Mouse (Mus musculus) brain, embryonic 14.5 days (tissue): Measurements from ENCODE around the gene Rad51c.

Source experiments
- CTCF ChIP-seq: fragments of 200-500 bp; IDR thresholded peaks from 2 replicates; pipeline ENCODE4 v1.5.1; 2012; ENCODE audit warnings: inconsistent platforms, mild to moderate bottlenecking, moderate library complexity, borderline replicate concordance; ENCODE audit not compliant: insufficient read depth, insufficient read length; ENCODE audit errors: extremely low read depth
- POLR2A ChIP-seq: fragments of 200-500 bp; IDR thresholded peaks from 2 replicates; pipeline ENCODE4 v1.6.1; 2012; ENCODE audit warnings: mild to moderate bottlenecking, inconsistent platforms, borderline replicate concordance; ENCODE audit not compliant: poor library complexity, insufficient read depth, insufficient read length, severe bottlenecking; ENCODE audit errors: extremely low read depth

DNA sequence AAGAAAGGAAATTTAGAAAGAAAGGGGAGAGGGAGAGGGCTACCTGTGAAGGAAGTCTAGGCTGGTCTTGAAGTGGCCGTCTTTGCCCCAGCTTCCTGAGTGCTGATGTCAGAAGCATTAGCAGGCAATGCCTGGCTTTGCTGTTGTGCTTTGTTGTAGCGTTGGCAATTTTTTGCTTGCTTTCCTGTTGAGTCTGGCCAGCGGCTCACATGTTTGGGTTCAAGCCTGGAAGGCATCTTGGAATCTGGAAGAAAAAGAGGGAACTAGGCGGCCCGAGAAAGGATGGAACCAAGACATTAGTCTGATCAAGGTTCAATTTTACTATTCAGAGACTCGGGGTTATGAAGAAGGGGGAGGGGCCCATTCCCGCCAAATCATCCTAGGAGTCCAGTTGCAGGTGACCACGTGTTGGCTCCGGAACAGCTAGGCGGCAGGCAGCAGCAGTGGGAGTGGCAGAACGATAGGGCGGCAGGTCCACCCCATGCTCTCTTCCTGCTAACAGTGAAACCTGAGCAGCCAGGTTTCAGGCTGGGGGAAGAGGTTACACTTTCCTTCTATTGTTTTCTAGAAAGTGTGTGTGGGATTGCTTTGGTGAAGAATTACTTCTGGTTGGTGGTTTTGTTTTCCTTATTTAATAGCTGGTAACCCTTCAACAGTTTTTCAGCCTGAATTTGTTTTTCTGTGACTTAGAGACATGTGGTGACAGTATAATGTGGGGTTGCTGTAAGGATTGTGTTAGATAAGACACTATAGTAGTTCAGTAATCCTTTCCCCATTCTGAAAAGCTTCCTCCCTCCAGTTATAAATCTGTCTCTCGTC is 48.7 kb upstream of the Rad51c start:
- TF ChIP-seq CTCF, result no peak
- TF ChIP-seq POLR2A, result no peak
